Mouse (Mus musculus) G1E (cell line): ENCODE measurements around the gene Colgalt2. TPM values are rescaled to one million over a fixed set of nuclear protein-coding genes. Genes with fewer than 3 reads are reported as not detected.

Experiments used
- ATAC-seq: 2 replicates; pipeline ENCODE4 v1.8.0; 2016; ENCODE audit warnings: mild to moderate bottlenecking; ENCODE audit not compliant: insufficient number of reproducible peaks, poor library complexity, low FRiP score, severe bottlenecking; ENCODE audit errors: extremely low read depth
- DNase-seq: peaks from one replicate; pipeline ENCODE4 v3.0.0; 2012; ENCODE audit warnings: low spot score
- H3K27me3 ChIP-seq: 2 replicates; pipeline ENCODE4 v1.6.1; 2012; ENCODE audit warnings: mild to moderate bottlenecking, low read length, inconsistent platforms; ENCODE audit not compliant: insufficient read depth
- H3K36me3 ChIP-seq: replicated peaks from 2 replicates; pipeline ENCODE3; 2012; ENCODE audit warnings: mild to moderate bottlenecking, inconsistent platforms
- H3K4me1 ChIP-seq: 2 replicates; pipeline ENCODE4 v1.6.1; 2012; ENCODE audit warnings: low read depth, low read length, inconsistent platforms, mixed read lengths; ENCODE audit not compliant: insufficient read depth
- H3K4me3 ChIP-seq: 2 replicates; pipeline ENCODE4 v1.5.1; 2012; ENCODE audit warnings: low read depth, mild to moderate bottlenecking, inconsistent platforms, low read length, moderate library complexity, mixed read lengths
- H3K9me3 ChIP-seq: replicated peaks from 2 replicates; pipeline ENCODE4 v1.6.1; 2012; ENCODE audit warnings: inconsistent platforms
- CTCF ChIP-seq: IDR thresholded peaks from 2 replicates; pipeline ENCODE4 v1.5.1; 2012; ENCODE audit warnings: low read depth, low read length, inconsistent platforms, mixed read lengths
- GATA1 ChIP-seq: IDR thresholded peaks from 2 replicates; pipeline ENCODE4 v1.6.1; 2012; ENCODE audit warnings: borderline replicate concordance, low read length, inconsistent platforms, mixed read lengths
- GATA2 ChIP-seq: IDR thresholded peaks from 2 replicates; pipeline ENCODE4 v1.6.1; 2012; ENCODE audit warnings: low read depth, low read length, inconsistent platforms, borderline replicate concordance
- POLR2AphosphoS5 ChIP-seq: IDR thresholded peaks from 2 replicates; pipeline ENCODE4 v1.6.1; 2012; ENCODE audit warnings: low read depth, low read length, inconsistent platforms; ENCODE audit not compliant: insufficient replicate concordance
- TAL1 ChIP-seq: conservative IDR thresholded peaks from 2 replicates; pipeline ENCODE4 v1.6.1; 2012; ENCODE audit warnings: low read depth, low read length, inconsistent platforms, mixed read lengths
- polyA plus RNA-seq: library from polyadenylated mRNA; stranded (reverse); fragments of >175 nt; gene quantifications from 2 replicates; pipeline ENCODE4 v1.2.3, GENCODE M21; 2012
- total RNA-seq, 2 experiments: library from RNA; stranded (forward) in 1 of 2; stranded (reverse) in 1 of 2; fragments of 200-1000 nt in 1 of 2; fragments of >200 nt in 1 of 2; fragmentation: Nextera tagmentation in 1 of 2; gene quantifications; 2 replicates each; pipeline ENCODE4 v1.2.3; 2014 to 2017

Colgalt2 gene
- total and polyA plus RNA-seq, 3 experiments = 0.16 TPM; not detected in 2

DNA sequence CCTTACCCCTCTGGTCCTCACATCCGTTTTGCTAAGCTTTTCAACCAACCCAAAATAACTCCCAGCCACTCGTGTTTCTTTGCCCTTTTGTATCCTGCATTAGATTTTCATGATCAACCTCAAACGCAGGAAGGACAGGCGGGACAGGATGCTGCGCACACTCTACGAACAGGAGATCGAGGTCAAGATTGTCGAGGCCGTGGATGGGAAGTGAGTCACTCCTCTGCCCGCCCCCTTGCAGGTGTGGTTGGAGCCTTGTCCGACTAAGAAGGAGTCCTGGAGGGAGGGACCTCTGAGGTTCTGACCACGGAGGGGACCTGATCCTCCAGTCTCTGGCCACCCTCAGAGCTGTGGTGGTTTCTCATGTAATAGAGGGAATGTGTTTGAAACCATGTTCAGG, 100.2 kb downstream of the Colgalt2 start:
- no peak for ATAC-seq
- no peaks in the 10 kb centered on the region for H3K27me3 ChIP-seq
- 0 out of 2 replicates have a peak, but pooled peaks cover 2% of the 10 kb centered on the region for H3K9me3 ChIP-seq
- H3K4me3 ChIP-seq = no peak overlapping the region
- no peaks in the 10 kb centered on the region for H3K36me3 ChIP-seq
- TF ChIP-seq GATA1 = no peak
- no peak for DNase-seq
- H3K4me1 ChIP-seq = no peaks in the 10 kb centered on the region

DNA sequence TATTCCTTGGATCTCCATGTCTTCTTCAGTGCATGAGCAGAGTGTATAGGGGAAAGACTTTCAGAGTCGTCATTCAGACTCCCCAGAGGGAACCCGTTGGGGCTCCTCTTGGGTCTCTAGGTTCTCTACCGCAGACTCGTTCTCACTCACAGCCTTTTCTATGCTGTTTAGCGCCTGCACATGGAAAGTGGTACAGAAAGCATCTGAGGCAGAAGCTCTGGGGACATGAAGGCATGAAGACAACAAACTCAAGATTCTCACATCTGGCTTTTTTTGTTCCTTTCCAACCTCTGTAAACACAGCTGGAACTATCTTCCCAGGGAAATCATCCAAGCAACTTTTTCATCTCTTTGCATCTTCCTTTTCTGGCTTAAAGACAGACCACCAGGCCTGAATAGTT, 106.5 kb downstream of the Colgalt2 start:
- Histone ChIP-seq H3K4me1 (no peaks in the 10 kb centered on the region), H3K36me3 (no peaks in the 10 kb centered on the region)
- ATAC-seq = no peak

DNA sequence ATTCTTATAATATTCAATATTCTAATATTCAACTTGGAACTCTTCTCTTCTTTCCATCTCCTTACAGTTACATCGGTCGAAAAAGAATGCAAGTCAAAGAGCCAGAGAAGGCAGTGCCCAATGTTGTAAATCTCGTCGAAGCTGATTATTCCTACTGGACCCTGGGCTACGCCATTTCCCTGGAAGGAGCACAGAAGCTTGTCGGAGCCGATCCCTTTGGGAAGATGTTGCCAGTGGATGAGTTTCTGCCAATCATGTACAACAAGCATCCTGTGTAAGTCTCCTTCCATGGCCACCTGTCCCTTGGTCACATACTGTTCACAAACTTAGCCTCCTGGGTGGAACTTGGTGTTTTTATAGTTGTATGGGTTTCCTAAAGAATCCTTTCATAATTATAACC, 107.1 kb downstream of the Colgalt2 start:
- H3K36me3 ChIP-seq = no peaks in the 10 kb centered on the region
- TF ChIP-seq TAL1 = no peak
- no peak for TF ChIP-seq POLR2AphosphoS5
- TF ChIP-seq GATA2 = no peak
- TF ChIP-seq CTCF = no peak
- no peak for TF ChIP-seq GATA1
- H3K4me3 ChIP-seq = no peak overlapping the region
- no peaks in the 10 kb centered on the region for H3K27me3 ChIP-seq
- no peak for ATAC-seq
- H3K9me3 ChIP-seq = peaks cover 4% of the 10 kb centered on the region
- no peak for DNase-seq
- H3K4me1 ChIP-seq = no peaks in the 10 kb centered on the region

More for the DNA sequence above, 106.5 kb downstream of the Colgalt2 start:
- Histone ChIP-seq H3K9me3 (peaks cover 4% of the 10 kb centered on the region), H3K4me3 (no peak overlapping the region), H3K27me3 (no peaks in the 10 kb centered on the region)
- TF ChIP-seq GATA2 (no peak), TAL1 (no peak), GATA1 (no peak), POLR2AphosphoS5 (no peak), CTCF (no peak)
- DNase-seq = no peak

DNA sequence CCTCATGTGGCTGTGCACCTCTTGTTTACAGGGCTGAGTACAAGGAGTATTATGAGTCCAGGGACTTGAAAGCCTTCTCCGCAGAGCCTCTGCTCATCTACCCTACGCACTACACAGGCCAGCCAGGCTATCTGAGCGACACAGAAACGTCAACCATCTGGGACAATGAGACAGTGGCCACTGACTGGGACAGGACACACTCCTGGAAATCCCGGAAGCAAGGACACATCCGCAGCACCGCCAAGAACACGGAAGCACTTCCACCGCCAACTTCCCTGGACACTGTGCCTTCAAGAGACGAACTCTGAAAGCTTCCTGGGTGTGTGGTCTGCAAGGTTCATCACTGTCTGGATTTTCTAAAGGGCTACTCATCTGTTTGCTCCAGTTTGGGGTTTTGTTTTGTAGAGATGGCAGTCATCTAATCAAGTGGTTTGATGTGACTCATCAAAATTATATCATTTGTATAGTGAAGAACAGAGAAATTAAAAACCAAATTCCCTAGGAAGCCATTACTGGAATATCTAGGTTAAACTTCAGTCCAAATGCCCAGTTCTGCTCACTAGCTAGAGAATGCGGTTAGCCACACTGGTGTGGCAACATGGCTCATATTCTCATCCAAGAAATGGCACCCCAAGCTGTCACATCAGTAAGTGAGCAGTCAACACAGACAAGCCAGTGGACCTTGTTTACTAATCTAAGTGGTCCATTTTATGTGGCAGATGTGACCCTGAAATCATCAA, 109.0 kb downstream of the Colgalt2 start:
- H3K36me3 ChIP-seq = no peaks in the 10 kb centered on the region

DNA sequence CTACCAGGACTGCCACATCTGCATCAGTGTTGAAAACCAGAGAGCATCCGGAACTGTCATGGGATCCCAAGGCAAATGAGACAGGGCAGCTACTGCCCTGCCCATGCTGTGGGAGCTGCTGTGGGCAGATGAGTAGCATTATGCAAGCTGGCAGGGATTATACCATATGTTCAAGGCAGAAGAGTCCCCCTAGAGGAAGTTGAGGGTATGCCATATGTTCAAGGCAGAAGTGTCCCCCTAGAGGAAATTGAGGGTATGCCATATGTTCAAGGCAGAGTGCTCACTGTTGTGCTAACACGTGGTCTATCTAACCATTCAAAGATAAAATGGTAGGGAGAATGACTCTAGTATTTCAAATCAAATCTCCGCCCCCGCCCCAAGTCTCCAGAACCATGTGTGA, 111.6 kb downstream of the Colgalt2 start:
- DNase-seq (peak; percentile 13), ATAC-seq (peak; percentile 62)
- no peak for TF ChIP-seq GATA1
- peak; percentile 76 for TF ChIP-seq CTCF
- no peak for TF ChIP-seq TAL1
- no peak for TF ChIP-seq POLR2AphosphoS5
- no peak for TF ChIP-seq GATA2
- Histone ChIP-seq H3K27me3 (no peaks in the 10 kb centered on the region), H3K9me3 (peaks cover 14% of the 10 kb centered on the region), H3K4me3 (no peak overlapping the region), H3K36me3 (no peaks in the 10 kb centered on the region), H3K4me1 (no peaks in the 10 kb centered on the region)

More for the DNA sequence above, 109.0 kb downstream of the Colgalt2 start:
- no peaks in the 10 kb centered on the region for H3K27me3 ChIP-seq
- H3K4me1 ChIP-seq = no peaks in the 10 kb centered on the region
- ATAC-seq = no peak
- TF ChIP-seq TAL1 = no peak
- no peak for TF ChIP-seq GATA2
- TF ChIP-seq GATA1 = no peak
- no peak for TF ChIP-seq POLR2AphosphoS5
- no peak for TF ChIP-seq CTCF
- peaks cover 8% of the 10 kb centered on the region for H3K9me3 ChIP-seq
- no peak overlapping the region for H3K4me3 ChIP-seq
- DNase-seq = no peak

DNA sequence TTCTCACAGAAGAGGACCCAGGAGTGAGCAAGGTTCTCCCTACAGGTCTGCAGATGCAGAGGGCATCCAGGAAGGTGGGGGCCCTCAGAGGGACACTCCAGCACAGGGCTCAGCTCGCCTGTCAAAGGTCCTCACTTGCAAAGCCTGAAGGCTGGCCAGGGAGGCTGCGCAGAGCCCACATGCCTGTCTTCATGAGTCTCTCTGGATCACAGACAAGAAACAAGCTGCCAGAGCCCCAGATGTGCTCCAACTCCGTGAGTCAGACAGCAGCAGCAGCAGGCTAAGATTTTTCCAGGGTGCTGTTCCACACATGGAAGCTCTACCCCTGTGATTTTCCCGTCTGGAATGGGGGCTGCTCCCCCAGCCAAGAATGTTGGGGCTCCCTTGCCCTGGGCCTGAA, 114.6 kb downstream of the Colgalt2 start:
- DNase-seq = no peak
- peaks cover 14% of the 10 kb centered on the region for H3K9me3 ChIP-seq
- H3K27me3 ChIP-seq = no peaks in the 10 kb centered on the region; the same call in 1 of the 2 replicates
- no peak for ATAC-seq
- TF ChIP-seq POLR2AphosphoS5 (no peak), TAL1 (no peak), GATA1 (no peak), CTCF (no peak), GATA2 (no peak)
- H3K36me3 ChIP-seq = no peaks in the 10 kb centered on the region
- H3K4me3 ChIP-seq = no peak overlapping the region
- H3K4me1 ChIP-seq = no peaks in the 10 kb centered on the region
